Mouse (Mus musculus) cerebellum, adult (tissue): ENCODE measurements at regions not wholly inside any gene's neighbourhood (a gene's known extent, or its start where the extent isn't known, plus 50 kb on each side); places are given as distances from the start of the nearest gene placed in this dataset.
A peak's percentile ranks its signal among the peaks of the same experiment; 100 is the strongest.

Experiments used
- ATAC-seq: cut with Nextera tagmentation; 2 replicates; pipeline ENCODE4 v1.9.2; 2017; ENCODE audit warnings: mild to moderate bottlenecking, moderate library complexity, mixed read lengths; ENCODE audit not compliant: insufficient number of reproducible peaks, low FRiP score, low TSS enrichment

DNA sequence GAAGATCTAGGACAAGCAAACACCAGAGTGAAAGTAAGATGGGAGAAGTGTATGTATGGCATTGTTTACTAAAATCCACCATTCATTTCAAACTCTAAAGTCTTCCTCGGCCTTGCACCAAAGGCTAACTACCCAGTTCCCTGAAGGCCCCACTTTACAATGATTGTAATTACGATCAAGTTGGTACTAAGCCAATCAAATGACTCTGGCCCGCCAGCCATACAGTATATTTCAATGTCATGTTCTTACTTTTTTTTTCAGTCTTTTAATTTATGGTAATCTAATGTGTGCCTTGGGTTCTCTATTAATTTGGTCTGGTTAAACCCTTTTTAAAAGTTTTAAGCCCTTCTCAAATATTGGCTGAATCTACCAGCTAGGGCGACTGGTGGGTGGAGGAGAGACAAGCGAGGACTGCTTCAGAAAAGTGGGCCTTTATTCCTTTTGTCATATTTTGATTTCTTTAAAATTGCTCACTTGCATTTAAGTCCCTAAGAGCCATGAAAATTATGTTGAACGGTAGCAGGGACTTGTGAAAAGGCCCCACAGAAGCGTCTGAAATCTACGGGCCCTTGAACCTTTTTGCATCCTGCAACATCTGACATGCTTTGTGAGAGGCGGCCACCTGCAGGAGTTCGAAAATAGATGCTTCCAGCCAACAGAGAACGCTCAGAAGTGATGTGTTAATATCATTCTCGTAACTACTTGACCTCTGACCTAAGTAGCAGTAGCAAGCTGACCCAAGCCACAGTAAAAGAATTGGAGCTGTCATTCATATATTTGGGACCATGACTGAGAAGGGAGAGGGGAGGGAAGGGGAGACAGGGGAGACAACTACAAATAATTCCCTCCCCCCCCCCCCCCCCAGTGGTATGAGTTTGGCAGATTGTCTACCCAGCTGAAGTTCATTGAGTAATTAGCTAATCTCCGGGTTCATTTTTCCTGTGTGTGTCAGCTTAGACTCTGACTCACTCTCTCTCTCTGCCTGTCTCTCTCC is 197.2 kb downstream of the Cdca7 start:
- ATAC-seq, result no peak

DNA sequence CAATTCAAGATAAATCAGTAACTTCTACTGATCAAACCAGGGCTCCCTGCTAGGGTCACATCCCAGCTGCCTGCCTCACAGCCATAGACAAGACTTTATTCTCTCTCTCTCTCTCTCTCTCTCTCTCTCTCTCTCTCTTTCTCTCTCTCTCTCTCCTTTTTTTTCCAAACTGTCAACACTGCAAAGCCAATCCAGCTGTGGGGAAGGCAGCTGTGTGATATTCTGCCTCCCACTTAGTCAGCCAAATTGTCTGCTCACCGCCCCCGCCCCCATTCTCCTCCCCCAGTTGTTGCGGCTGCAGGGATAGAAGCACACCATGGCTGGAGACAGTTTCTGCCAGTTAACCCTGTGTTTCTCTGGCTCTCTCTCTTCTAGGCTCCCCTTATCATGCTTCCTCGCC is 198.3 kb downstream of the Cdca7 start:
- no peak for ATAC-seq

DNA sequence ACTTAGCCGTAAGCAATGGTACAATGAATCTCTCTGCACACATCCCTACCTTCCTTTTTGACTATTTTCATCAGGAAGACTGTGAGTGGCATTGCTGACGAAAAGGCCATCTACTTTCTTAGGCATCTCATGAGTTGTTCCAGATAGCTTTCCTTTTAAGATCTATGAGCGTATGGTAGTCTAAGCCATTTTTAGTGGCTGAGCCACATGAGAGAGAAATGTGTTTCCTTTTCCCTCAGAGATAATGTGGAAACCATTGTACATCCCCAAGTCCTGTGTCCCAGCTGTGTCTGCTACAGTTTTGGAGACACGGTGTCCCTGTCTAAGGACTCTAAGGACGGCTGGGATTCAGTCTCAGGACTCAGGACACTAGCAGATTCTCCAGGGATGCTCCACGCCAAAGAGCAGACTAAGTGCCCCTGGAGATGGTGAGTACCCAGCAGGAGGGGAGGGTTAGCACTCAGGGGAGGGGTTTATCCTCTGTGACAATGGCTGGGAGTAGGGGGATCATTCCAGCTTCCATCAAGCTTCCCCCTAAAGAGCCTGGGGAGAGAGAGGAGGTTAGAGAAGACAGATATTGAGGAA is 199.0 kb downstream of the Cdca7 start:
- no peak for ATAC-seq

DNA sequence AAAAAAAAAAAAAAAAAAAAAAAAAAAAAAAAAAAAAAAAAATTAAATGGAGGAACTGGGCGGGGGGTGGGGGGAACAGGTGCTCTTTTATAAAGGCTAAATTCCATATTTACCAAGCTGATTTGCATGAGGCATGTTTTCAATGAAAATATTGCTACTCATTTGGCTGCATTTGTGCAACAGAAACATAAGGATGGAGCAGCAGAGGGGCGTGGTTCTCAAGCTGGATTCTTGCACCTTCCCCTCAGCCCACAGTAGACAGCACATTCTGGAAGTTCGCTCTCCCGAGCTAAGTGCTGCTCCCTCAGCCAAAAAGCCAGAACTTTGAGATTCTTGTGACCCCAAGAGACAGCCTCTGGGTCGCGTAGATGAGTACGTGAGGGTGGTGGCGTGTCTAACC is 201.8 kb downstream of the Cdca7 start:
- no peak for ATAC-seq

DNA sequence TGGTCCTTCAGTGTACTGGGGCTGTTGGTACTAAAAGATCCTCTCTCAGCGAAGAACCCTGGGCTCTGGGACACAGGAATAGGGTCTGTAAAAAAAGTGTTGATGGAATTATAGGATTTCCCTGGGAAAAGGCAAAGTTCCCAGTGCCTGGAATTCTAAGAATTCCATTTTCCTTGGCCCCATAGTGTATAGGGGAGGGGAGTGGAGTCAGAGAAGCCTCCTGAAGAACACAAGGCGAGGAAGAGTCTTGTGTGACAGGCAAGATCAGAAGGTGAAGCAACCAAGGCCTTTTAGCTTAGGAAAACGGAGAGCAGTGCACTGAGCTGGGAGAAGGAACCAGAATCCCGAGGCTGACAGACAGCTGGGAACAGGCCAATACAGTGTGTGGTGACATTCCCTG is 212.1 kb downstream of the Cdca7 start:
- no peak for ATAC-seq

DNA sequence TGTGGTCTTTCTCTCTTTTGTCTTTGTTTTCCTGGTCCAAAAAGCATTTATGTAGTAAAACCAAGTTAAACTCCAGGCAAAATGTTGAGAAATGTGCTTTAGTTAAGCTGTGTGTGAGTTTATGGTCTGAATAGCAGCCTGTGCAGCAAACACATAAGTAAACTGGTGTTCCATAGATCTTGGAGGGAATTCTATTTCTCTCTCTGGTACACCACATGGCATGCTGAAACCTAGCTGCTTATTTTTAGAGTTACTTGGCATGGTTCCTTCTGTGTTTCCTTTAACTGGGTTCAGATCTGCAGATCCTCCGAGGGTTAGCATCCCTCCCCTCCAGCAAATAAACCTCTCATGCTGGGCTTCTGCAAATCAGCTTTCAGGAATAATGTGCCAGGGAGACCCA is 225.1 kb downstream of the Cdca7 start:
- no peak for ATAC-seq

DNA sequence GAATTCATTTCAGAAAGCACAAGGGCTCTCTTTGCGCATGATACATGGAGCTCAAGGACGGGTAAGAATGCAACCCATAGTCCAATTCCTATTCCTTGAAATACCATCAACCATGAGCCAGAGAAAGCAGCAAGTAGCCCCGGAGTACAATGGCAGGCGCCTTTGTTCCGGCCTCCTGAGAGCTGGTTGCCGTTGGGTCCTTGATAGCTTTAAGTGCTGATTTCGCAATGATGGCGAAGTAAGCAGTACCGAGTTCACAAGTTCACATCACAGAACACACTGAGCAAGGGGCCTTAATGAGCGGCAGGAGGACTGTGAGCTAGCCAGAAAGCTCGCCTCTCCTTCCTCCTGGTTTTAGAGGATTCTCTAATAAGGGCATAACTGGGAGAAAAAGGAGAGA is 227.3 kb downstream of the Cdca7 start:
- ATAC-seq, result no peak

DNA sequence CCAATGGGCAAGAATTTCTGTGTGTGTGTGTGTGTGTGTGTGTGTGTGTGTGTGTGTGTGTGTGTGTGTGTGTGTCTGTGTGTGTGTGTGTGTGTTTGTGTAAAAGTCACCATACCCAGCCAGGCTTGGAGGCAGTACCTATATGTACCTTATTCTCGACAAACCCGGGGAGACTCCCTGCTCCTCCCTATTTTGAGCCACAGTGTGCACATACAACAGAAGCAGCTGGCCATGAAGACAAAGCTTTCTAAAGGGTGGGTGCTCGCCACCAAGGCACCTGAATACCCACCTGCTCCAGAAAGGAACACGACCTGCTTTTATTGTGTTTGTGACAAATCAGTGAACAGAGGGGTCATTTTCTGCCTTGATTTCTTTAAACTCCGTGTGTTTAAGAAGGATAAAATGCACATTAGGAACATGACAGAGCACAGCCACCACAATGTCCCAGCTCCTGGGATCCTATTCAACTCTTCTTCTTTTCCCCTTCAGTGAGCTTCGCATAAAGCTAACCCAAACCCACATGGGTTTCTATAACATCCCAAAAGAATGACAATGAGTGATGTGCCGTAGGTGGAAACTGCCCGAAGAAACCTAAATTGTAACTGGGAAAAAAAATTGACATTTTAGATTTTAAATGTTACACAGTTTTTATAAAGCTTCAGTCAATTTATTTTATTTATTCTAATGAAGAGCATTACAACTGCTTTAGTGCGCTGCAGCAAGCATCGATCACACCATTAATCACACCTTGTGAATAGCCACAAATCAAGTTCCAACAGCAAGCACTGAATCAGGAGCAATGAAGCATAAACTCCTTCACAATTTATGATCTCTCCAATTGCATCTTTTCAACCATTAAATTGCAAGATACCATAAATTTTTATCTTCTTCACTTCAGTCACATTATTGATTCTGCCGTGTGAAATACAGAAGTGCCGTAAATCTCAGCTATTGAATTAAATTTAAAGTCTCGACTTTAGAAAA is 232.0 kb downstream of the Cdca7 start:
- no peak for ATAC-seq

DNA sequence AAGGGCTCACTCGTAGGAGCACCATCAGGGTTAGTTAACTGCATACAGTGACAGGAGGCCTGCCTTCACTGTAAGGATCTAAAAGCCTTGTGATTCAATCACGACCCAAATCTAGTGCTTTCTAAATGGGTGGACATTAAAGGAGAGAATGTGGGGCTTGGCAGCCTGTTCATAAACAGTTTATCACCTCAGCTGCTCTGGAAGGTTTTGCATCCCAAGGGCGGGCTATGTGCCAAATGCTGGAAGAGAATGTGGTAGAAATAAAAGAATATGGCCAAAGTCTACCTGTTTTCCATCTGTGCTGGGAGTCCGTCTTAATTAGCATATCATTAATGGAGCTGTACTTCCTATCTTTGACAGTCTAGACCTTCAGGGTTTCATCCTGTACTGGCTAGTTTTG is 241.0 kb downstream of the Cdca7 start:
- no peak for ATAC-seq

DNA sequence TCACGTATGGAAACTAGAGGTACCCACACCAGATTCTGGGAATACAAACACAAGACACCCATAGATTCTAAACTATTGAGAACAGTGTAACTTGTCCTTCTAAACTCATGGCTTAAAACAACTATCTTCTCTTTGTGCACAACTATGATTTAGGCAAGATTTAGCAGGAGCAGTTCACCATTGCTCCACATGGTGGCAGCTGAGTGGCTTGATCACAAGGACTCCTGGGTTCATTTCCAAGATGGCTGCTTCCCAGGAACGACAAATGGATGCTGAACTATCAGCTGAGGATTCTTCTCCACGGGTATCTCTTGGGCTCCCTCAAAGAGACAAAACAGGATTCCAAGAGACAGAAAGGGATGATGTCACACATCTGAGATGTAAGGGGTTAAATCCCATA is 251.5 kb downstream of the Sp3 start:
- peak; percentile 45; the same call in 1 of the 2 replicates for ATAC-seq

DNA sequence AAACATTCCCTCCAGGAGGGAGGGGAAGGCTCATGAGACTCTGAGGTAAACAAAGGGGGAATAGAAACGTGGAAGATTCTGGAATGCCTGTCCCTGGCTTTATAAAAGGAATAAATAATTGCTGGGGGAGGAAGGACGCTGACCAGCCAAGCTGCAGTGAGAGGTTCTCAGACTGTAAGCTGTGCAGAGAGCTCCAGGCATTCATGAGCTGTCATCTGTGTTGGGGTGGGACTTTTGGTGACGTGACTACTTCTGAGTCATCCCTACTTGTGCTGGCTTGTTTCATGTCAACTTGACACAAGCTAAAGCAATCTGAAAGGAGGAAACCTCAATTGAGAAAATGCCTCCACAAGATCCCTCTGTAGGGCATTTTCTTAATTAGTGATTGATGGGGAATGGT is 246.9 kb downstream of the Sp3 start:
- ATAC-seq, result no peak

DNA sequence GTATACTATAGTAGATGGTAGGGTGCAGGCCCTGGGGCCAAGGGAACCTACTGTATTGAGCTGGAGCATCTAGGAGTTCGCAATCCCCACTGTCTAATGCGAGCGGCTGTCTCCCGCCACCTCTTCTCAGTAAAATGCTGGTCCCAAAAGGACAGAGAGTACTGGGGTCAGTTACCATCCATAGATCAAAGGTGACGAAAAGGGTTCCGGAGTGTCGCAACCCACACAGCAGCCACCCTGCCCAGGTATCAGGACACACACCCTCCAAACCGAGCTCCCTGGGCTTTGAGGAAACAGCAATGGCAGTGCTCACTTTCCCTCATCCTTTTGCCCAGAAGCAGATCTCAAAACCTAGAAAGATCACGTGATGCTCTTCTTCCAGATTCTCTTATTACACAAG is 245.2 kb downstream of the Sp3 start:
- ATAC-seq, result no peak

DNA sequence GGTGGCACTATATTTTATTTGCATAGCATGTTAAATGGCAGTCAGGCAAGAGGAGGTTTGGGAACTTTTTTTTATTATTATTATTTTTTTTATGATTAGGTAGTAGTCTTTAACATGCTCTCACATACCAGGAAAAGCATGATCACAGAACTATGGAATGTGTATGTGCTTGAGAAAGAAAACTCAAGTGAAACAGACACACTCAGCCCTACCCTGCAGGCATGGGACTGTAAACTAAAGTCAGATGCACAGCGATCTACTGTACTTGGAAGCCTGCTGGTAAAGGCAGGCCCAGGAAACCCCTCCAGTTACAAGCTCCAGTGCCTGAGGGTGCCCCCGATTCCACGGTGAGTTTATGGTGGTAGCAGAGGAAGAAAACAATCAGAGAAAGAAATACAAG is 243.6 kb downstream of the Sp3 start:
- no peak for ATAC-seq

DNA sequence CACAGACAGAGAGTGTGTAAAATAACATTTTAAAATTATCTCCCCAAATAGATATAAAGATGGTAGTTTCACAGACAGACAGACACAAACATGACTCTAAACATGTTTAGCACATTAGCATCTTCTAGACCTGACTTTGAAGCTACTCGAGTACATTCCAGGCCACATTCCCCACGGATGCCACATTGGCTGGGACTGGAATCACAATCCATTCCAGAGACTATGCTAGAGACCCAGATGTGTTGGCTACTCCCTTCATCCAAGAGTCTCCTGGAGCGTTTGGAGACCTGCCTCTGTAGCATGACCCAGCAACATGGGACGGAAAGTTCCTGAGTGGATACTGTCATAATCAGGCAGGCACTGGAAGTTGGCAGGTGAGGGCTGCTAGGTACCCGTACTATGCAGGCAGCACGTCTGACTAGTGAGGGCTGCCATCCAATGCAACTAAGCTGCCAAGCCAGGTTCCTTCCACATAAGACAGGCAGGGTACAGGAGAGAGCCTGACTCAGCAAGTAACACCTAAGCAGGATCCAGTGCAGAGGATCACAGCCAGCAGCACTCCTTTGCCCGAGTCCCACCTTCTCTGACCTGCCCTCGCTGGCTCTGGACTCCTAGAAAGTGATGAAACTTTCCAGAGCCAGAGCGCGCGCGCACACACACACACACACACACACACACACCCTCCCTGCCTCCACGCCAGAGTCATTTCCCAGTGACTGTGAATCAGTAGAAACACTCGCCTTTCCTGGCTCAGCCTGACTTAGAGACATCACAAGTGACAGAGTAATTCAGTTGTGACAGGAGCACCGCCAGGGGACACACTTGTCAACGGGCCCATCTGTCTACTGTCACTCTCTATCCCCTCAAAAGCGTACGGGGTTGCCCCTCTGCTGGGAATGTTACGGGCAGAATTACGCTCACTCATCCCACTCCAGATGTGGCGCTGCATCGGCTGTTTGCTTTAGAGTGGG is 239.6 kb downstream of the Sp3 start:
- ATAC-seq, result no peak

DNA sequence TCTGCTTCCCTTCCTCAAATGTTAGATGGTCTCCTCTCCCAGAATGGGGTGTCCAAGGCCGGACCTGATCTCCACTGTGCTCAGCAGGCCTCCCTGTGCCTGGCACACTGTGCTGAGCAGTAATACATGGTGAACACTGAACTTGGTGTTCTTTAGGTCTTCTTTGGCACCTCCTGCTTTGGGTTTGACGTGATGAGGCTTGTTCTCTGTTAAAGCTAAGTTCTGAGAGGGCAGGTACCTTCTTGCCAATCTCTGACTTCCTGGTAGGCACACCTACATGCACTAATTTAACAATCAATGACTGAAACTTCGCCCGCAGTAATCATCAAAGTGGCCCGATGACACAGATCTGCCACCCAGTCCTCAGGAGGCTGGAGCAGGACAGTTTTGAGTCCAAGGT is 238.5 kb downstream of the Sp3 start:
- ATAC-seq, result no peak

DNA sequence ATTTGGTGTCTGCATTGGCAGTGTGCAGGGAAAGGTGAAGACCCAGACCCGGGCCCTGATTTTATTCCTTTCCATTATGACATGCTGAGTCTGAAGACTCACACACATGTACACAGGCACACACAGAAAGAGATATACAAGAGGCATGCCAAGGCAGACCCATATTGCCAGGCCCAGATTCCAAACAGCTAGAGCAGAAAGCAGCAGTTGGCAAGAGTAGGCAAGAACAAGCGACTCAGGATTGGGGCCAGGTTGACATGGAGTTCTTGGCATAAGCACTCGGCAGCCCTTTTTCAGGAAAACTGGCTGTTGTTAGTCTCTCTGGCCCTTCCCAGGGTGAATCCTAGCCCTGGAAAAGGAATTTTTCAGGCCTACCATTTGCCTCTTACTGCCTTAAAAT is 236.6 kb downstream of the Sp3 start:
- ATAC-seq, result peak; percentile 86

DNA sequence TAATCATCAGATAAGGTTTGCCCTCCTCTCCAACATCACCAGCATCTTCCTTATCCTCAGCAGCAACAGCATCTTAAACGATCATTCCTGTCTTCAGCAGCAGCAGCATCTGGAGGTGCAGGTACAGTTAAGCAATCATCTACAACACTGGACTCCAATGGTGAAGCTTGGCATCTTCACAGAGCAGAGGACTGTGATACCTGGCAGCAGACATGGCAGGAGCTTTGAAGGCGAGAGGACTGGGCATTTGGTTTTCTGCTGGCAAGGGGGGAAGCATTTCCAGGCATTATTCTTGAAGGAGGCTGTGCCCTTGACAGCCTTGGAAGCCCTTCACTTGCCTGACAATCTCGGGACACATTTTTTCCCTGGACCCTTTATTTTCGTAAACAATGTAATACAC is 235.3 kb downstream of the Sp3 start:
- ATAC-seq, result no peak

DNA sequence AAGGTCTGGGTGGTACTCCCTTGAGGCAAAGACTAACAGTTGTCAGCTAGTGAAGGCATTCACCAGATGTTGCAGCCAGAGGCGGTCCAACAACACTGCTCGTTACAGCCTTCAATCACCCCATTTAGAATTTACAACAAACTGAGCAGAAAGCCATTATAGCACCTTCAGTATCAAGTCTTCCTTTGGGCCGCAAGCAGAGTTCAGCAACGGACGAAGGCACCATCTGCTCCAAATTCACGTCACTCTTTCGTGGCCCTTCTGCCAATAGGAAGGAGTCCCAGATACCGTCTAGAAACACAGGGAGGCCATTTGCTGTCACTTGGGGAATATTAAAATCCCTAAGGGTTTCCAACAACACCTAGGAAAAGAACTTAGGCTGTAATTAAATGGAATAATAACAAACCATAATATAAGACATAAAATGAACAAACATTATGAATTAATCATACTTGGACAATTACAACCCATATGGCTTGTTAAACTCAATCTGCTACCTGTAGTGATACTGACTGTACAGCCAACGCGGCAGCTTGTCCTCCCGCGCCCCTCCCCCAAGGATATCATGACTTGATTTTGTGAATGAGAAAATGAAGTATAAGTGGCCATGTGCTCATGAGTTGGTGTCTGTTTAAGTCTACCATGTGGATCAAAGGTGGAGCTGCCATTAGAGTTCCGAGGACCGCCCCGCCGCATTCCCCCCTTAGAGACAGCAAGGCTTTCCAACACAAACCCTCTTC is 233.6 kb downstream of the Sp3 start:
- peak; percentile 45; the same call in 1 of the 2 replicates for ATAC-seq

DNA sequence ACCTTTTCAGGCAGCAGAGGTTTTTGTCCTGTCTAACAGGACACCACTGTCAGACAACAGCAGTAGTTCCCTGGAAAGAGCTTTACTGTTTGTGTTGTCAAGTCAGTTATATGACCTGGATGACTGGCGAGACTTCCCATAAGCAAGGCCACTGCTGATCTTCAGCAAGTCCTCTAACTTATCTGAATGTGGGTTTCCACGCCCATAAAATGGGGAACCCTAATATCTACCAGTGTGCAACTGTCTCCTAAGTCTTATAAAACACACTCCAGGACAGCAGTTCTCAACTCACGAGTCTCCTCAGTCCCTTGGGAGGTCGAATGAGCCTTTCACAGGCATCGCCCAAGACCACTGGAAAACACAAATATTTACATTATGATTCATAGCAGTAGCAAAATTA is 232.9 kb downstream of the Sp3 start:
- no peak for ATAC-seq
